Mouse (Mus musculus): ENCODE measurements around the gene Sik3. TPM values are rescaled to one million over a fixed set of nuclear protein-coding genes. Genes with fewer than 3 reads are reported as not detected.

The Sik3 gene
- total RNA-seq, 2 experiments from 2014 or later = 95.0 to 103 TPM

DNA sequence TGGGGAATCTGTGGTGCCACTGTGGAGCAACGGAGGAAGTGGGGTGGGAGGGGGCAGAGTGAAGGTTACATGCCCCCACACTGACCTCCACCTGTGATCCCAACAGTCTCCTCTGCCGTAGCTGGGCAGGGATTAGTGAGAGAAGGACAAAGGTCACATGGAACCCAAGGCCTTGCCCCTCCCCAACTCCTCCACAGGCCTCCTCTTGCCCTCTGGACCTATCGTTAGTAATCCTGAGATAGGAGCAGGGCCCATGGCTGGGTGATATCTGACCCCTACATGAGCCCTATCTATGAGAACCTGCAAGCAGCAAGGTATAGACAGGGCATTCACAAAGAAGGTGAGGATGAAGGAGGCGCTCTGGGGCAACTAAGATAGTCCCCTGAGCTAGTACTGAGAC is 223.0 kb downstream of the Sik3 start:
- intact Hi-C loops (cut with DNase I) = no loop called here
- no peak for DNase-seq (ENCODE audit: low spot score in 2 of 2)

DNA sequence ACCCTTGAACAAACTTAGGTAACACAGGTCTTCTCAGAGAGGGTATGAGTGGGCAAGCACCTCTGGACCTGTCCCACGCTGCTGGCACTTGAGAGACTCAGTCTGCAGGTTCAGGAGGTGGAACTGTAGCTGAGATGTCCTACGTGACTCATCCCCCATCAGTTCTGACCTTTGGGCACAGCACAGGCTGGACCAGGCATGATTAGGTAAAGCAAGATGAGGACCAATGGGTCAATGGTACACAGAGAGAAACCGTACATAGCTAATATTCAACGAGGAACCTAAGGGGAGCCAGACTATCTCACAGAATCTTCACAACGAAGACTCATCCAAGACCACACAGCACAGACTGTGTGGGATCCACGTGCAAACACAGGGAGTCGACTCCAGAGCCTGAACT is 226.2 kb downstream of the Sik3 start:
- no peak for DNase-seq (ENCODE audit: low spot score in 2 of 2)
- intact Hi-C loops (cut with DNase I) = no loop called here

DNA sequence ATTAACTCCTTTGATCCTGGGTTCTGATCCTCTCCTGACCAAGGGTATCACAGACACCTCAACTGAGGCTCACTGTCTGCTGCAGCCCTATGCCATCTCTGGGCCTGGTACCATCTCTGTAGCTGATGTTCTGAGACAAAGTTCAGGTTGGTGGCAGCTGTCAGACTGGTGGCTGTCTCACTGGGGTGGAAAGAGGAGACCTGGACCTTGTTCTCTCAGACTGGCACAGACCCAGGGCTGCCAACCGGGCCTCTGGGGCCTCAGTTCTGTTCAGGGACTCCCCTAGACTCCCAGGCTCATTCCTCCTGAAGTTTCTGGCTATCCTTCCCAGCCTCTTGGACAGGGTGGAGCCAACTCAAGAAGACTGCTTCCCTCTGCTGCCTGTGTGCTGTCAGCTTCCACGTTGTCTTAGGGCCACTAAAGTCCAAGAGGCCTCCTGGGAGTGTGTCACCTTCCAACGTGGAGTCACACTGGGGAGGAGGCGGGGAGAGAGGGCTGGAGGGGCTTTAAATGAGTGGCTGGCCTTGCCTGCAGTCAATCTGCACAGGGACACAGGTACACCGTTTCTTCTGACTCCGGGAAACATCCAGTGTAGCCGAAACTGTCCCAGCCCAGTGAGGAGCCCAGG is 228.0 kb downstream of the Sik3 start, which contains the start of gene Apoa4:
TSS of gene Apoa4 (plus strand) at position 171 of the 628 bp plus-strand sequence.
- intact Hi-C loops (cut with DNase I) = no loop called here
- DNase-seq (ENCODE audit: low spot score in 2 of 2) = no peak

DNA sequence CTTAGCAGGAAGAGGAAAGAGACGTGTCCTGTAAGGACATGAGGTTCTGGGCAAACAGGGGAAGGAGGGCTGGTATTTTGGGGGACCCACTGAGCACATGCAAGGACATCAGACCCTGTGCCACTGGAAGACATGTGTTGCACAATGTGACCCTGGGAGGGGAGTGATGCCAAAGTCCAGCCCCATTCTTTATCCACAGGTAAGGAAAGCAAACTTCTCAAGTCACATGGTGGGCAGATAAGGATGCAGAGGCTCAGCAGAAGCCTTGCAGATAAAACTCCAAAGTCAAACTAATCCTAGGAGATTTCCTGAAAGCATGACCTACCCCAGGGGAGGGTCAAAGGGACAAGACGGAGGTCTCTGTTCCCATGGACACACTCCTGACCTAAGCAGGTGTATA is 229.2 kb downstream of the Sik3 start:
- no peak for DNase-seq (ENCODE audit: low spot score in 2 of 2)
- intact Hi-C loops (cut with DNase I) = no loop called here

DNA sequence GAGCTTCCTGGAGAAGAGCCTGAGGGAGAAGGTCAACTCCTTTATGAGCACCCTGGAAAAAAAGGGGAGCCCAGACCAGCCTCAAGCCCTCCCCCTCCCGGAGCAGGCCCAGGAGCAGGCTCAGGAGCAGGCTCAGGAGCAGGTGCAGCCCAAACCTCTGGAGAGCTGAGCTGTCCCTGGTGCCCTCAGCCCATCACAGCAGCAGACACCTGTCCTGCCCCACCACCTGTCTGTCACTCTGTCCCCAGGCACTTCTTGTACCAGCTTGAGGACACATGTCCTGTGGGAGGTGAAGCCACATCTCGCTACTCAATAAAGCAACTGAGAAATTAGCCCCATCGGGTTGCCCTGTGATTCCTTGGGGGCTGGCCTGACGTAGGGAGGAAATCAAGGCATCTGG is 230.5 kb downstream of the Sik3 start:
- DNase-seq (ENCODE audit: low spot score in 2 of 2) = no peak
- intact Hi-C loops (cut with DNase I) = no loop called here

DNA sequence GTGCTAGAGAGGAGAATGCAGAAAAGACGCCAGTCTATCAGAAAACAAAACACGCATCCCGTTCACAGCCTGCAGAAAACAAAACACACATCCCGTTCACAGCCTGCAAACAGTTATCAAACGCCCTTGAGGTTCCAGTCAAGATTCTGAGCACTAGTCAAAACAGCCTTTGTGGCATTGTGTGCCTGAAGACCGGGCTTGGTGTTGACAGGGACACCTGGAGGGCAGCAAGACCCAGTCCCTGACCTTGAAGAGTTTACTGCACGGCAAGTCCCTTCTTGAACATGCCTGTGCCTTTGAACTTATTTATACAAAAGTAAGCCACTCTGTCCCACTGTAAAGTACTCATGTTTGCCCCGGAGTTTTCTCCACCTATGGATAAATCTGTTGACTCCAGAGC is 231.0 kb downstream of the Sik3 start:
- intact Hi-C loops (cut with DNase I) = no loop called here
- DNase-seq (ENCODE audit: low spot score in 2 of 2) = no peak

DNA sequence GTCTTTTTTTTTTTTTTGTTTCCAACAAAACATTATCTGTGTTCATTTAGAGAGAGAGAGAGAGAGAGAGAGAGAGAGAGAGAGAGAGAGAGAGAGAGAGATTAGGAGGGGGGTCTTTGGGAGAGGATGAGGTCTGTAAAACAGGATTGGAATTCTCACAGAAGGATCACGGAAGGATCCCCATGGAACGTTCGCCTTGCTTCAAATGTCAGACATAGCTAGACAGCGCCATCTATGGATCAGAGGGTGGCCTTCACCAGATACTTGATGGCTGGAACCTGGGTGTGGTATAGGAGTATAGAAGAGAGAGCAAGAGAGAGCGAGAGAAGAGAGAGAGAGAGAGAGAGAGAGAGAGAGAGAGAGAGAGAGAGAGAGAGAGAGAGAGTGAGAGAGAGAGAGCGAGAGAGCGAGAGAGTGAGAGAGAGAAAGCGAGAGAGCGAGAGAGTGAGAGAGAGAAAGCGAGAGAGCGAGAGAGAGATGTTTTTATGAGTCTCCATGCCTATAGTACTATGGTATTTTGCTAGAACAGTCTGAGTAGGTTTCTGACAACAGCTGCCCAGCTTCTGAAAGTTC is 234.2 kb downstream of the Sik3 start:
- intact Hi-C loops (cut with DNase I) = loop anchor here (2.0 kb wide), 1 partner anchor 242 kb away; no protein-coding TSS in a partner anchor
- DNase-seq (ENCODE audit: low spot score in 2 of 2) = peak; percentile 64 to 80

DNA sequence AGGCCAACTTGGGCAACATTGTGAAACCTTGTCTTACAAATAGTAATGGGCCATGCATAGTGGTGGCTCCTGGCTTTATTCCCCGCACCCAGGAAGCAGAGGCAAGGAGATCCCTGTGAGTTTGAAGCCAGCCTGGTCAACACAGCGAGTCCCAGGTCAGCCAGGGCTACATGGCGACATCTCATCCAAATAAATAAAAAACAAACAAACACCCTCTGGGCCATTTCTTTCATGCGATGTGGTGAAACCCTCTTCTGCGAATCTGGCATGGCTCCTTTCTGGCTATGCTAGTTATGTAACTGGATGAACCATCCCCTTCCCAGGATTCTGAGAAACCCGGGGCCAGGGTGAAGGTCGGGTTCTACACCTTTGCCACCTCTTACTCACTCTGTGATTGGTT is 243.6 kb downstream of the Sik3 start:
- intact Hi-C loops (cut with DNase I) = no loop called here
- no peak for DNase-seq (ENCODE audit: low spot score in 2 of 2)

DNA sequence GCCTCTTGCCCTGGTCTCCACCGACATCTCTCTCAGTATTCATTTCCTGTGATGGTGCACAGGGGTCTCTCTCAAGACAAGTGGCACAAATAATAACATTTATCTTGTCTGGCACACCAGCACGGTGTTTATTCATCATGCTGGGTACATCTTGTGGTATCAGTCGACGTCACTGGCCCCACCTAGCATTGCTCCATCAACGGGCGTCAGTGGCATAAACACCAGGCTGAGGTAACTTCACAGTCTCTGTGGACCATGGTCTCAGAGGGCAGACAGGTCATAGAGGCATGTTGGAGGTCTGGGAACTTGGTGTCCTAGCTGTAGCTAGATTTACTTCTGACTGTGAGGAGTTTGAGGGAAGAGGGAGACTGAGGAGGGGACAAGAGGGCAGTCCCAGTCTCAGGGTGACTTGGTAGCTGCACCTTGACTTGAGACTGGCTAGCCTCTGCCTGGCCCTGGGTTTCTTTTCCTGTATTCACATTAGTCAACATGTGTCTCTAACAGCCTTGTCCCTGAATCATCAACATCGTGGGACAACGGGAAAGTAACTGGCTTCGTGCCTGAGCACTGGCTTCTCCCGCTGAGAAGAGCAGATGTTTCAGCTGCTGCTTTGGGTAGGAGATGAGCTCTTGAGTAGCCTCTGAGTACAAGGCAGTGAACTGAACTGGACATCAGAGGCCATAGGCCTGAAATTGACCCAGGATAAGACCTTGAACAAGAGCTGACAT is 244.2 kb downstream of the Sik3 start:
- DNase-seq (ENCODE audit: low spot score in 2 of 2) = no peak
- intact Hi-C loops (cut with DNase I) = no loop called here

DNA sequence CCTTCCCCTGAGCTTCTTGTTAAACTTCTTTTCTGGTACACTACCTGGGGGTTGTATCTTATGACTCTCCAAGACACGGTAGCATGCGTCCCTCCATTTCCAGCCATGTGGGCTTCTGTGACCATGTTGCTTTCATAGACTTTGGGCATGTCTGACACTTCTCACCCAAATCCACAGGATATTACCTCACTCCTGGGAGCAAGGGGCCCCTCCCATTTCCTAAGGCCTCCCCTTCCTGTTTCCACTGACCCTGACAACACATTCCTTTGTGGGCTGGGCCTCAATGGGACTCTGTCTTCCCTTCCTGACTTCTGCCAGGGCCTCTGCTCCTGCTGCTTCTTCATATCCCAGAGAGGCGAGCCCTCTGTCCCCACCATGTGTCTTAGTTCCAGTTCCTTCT is 244.9 kb downstream of the Sik3 start:
- DNase-seq (ENCODE audit: low spot score in 2 of 2) = no peak
- intact Hi-C loops (cut with DNase I) = no loop called here

DNA sequence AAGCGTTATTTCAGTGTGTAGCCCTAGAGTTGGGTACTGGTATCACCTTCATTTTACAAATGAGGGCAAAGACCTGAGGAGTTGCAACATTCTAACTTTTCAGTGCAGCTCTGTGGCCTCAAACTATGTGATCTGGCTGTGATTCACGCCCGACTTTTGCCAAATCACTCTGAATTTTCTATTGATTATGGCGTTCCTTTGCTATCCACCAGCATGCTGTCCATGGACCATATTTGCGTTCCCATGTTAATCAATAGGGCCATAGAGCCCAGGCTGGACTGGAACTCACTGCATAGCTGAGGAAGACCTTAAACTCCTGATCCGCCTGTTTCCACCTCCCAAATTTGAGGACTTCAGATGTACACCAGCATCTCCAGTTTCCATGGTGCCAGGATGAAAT is 246.5 kb downstream of the Sik3 start:
- intact Hi-C loops (cut with DNase I) = no loop called here
- DNase-seq (ENCODE audit: low spot score in 2 of 2) = no peak

DNA sequence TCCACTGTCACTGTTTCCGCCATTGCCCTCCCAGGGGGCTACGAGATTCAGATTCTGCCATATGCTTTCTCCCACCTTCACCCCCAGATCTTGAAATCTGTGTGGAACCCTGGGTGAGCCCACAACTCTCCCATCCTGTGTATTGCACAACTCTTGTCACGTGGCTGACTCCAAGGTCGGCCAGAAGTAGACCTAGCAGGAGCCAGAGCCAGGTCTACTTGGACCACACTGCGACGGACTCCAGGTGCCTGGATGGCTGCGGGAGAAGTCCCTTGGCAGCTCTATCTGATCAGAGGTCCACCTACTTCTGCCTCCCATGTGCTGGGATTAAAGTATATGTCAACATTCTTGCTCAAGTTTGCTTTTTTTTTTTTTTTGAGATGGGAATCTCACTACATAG is 248.5 kb downstream of the Sik3 start:
- DNase-seq (ENCODE audit: low spot score in 2 of 2) = no peak
- intact Hi-C loops (cut with DNase I) = no loop called here

DNA sequence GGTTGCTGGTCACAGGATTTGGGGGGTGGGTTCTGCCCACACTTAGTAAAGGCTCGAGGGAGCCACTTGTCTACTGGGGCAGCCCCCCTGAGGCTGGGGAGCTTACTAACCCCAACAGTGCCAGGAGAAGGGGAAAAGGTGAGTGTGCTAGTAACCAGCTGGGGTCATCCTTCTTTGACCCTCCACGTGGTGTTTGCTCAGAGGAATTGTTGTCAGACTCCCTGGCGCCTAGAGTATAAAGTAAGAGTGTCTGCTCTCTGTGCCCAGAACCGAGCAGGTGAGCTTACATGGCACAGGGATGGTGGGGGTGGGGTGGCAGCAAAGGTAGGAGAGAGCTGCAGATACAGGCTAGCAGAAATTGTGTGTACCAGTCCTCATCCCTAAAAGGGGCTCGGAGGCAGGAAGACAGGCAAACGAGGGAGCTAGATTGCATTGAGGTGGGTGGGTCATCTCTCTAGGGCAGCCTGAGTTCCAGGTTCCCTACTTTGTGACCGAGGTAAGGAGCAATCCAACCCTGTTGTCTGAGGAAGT is 255.8 kb downstream of the Sik3 start, which contains the start of gene Apoa5:
TSS of gene Apoa5 (plus strand) at position 291 of the 531 bp plus-strand sequence.
- intact Hi-C loops (cut with DNase I) = no loop called here
- DNase-seq (ENCODE audit: low spot score in 2 of 2) = no peak

DNA sequence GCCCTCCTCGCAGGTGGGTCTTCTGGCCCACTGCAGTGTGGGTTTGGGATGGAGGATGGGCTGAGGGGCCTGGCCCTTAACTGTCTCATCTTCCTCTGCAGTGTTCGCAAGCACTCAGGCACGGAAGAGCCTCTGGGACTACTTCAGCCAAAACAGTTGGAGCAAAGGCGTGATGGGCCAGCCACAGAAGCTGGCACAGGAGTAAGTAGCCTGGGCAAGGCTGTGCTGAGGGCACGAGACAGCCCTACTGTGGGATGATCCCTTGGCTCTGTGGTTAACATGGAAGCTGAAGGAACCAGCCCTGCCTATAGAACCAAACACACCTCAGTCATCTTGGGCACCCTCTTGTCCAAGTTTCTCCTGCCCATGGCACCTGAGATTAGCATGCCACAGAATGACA is 256.5 kb downstream of the Sik3 start:
- no peak for DNase-seq (ENCODE audit: low spot score in 2 of 2)
- intact Hi-C loops (cut with DNase I) = no loop called here

DNA sequence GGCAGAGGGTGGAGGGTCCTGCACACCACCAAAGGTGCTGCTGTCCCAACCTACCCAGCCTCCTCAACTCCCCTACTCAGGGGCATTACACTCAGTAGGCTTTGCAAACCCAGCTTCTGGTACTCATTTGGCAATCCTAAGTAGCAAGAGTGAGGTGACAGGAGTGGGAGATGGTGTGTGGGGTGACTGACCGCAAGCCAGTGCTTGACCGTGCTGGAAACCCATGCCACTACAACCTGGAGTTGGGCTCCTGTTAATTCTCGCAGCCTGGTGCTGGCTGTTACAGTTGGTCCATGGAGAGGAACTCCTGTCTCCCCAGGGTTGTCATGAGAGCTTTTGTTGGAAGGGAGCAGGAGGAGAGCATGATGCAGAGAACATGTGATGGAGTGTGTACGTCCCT is 258.2 kb downstream of the Sik3 start:
- DNase-seq (ENCODE audit: low spot score in 2 of 2) = no peak
- intact Hi-C loops (cut with DNase I) = no loop called here

DNA sequence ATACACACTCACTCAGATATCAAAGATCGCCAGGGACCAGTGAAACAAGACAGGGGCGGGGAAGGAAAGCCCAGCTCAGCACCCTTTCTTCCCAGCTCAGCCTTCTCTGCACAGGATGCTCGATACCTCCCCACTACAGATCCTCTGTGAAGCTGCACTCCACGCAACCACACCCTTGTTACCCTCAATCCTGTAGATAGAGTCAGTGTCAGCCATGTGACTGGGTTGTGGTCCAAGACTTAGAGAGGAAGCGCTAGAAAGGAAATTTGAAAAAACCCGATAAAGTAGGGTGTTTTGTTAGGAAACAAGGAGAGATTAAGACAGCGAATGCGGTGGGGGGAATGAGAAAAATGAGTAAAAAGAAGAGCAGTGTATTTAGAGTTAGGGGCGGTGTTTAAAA is 259.4 kb downstream of the Sik3 start:
- no peak for DNase-seq (ENCODE audit: low spot score in 2 of 2)
- intact Hi-C loops (cut with DNase I) = no loop called here

DNA sequence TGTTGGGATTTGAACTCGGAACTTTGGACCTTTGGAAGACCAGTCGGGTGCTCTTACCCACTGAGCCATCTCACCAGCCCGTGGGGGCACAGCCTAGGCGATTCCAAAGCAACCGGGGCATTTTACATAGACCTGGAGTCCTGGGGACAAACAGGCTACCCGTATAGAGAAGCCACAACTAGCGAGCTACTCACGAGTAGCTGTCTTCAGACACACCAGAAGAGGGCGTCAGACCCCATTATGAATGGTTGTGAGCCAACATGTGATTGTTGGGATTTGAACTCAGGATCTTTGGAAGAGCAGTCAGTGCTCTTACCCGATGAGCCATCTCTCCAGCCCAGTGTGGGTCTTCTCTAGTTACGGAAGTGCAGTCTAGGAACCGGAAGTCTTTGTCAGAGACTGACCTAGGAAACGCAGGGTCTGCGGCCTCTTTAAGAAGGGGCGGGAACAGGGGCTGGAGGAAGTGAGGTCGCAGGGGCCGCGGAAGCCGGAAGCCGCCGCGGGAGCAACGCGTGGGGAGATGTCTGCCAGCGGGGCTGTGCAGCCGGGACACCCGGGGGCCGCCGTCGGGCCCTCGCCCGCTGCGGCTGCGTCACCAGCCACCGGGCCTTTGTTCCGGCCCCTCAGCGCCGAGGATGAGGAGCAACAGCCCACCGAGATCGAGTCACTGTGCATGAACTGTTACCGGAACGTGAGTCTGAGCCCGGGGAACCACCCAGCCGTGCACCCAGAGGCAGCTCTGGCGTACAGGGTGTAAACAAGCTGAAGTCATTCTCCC is 260.2 kb downstream of the Sik3 start, which contains the start of gene Zpr1:
TSS of gene Zpr1 (plus strand) at position 388 of the 778 bp plus-strand sequence.
- peak; percentile 88 to 89 for DNase-seq (ENCODE audit: low spot score in 2 of 2)
- intact Hi-C loops (cut with DNase I) = no loop called here
